Mouse (Mus musculus): ENCODE results near the gene Dpp9. TPM values are rescaled to one million over a fixed set of nuclear protein-coding genes. Genes with fewer than 3 reads are reported as not detected.

Gene Dpp9
- polyA plus RNA-seq, 1 experiment from 2014 or later: 32.5 TPM

GRCm38 (mm10) chr17:56256239-56256881, 37.7 kb upstream of the Dpp9 start, which contains the start of gene Fem1a:
TSS of gene Fem1a (plus strand) at chr17:56256810.
- Histone ChIP-seq H3K36me3 (ENCODE audit: poor library complexity, severe bottlenecking) (peaks cover 38% of the 10 kb centered on the region), H3K4me3 (peak within 1 kb of the TSS; percentile 72), H3K4me1 (peaks cover 50% of the 10 kb centered on the region), H3K27me3 (no peaks in the 10 kb centered on the region), H3K4me2 (peak within 1 kb of the TSS; percentile 99), H3K9ac (peak within 1 kb of the TSS; percentile 76), H3K9me3 (replicated peaks) (no peaks in the 10 kb centered on the region), H3K27ac (peak within 1 kb of the TSS; percentile 91)
- under 1% methylated on average over 28 of the region's 28 CpGs for WGBS
- ATAC-seq: peak; percentile 94

GRCm38 (mm10) chr17:56255863-56256238, 37.1 kb upstream of the Dpp9 start:
- WGBS: under 1% methylated on average over 32 of the region's 32 CpGs

GRCm38 (mm10) chr17:56255429-56255828, 36.7 kb upstream of the Dpp9 start:
- Histone ChIP-seq H3K4me3 (peak overlapping the region; percentile 72), H3K4me1 (peaks cover 50% of the 10 kb centered on the region), H3K9ac (peak overlapping the region; percentile 31), H3K36me3 (ENCODE audit: poor library complexity, severe bottlenecking) (peaks cover 29% of the 10 kb centered on the region), H3K27me3 (no peaks in the 10 kb centered on the region), H3K27ac (peak overlapping the region; percentile 46), H3K4me2 (peak overlapping the region; percentile 77), H3K9me3 (replicated peaks) (no peaks in the 10 kb centered on the region)
- WGBS: 25% methylated on average over 9 of the region's 9 CpGs
- 0 out of 2 replicates have a peak, but pooled peaks have one; percentile 1 for ATAC-seq

More at GRCm38 (mm10) chr17:56255863-56256238, 37.1 kb upstream of the Dpp9 start:
- Histone ChIP-seq H3K9ac (peak overlapping the region; percentile 52), H3K4me1 (peaks cover 49% of the 10 kb centered on the region), H3K4me3 (peak overlapping the region; percentile 72), H3K36me3 (ENCODE audit: poor library complexity, severe bottlenecking) (peaks cover 33% of the 10 kb centered on the region), H3K27me3 (no peaks in the 10 kb centered on the region), H3K27ac (peak overlapping the region; percentile 91), H3K9me3 (replicated peaks) (no peaks in the 10 kb centered on the region), H3K4me2 (peak overlapping the region; percentile 77)
- peak; percentile 94 for ATAC-seq

GRCm38 (mm10) chr17:56254695-56255094, 36.0 kb upstream of the Dpp9 start:
- Histone ChIP-seq H3K9ac (no peak overlapping the region), H3K36me3 (ENCODE audit: poor library complexity, severe bottlenecking) (peaks cover 22% of the 10 kb centered on the region), H3K4me2 (no peak overlapping the region), H3K27me3 (no peaks in the 10 kb centered on the region), H3K9me3 (replicated peaks) (no peaks in the 10 kb centered on the region), H3K27ac (no peak overlapping the region), H3K4me3 (no peak overlapping the region), H3K4me1 (peaks cover 43% of the 10 kb centered on the region)
- 77% methylated on average over 4 of the region's 4 CpGs for WGBS
- ATAC-seq: no peak

- ATAC-seq: peak; percentile 41
- Histone ChIP-seq H3K9ac (no peak overlapping the region), H3K36me3 (ENCODE audit: poor library complexity, severe bottlenecking) (no peaks in the 10 kb centered on the region), H3K4me2 (peak overlapping the region; percentile 45), H3K4me1 (peaks cover 17% of the 10 kb centered on the region), H3K27ac (peak overlapping the region; percentile 78), H3K27me3 (0 out of 2 replicates have a peak, but pooled peaks cover 5% of the 10 kb centered on the region), H3K9me3 (replicated peaks) (no peaks in the 10 kb centered on the region), H3K4me3 (no peak overlapping the region)
- whole genome bisulfite sequencing: 14% methylated on average over 6 of the region's 6 CpGs
These were observed 32.6 kb upstream of the Dpp9 start for GRCm38 (mm10) chr17:56251136-56251829.

GRCm38 (mm10) chr17:56245608-56246007, 26.9 kb upstream of the Dpp9 start:
- no peak for ATAC-seq

GRCm38 (mm10) chr17:56241541-56242401, 23.1 kb upstream of the Dpp9 start:
- Histone ChIP-seq H3K27ac (no peak overlapping the region), H3K36me3 (ENCODE audit: poor library complexity, severe bottlenecking) (no peaks in the 10 kb centered on the region), H3K4me2 (peak overlapping the region; percentile 57), H3K4me1 (0 out of 2 replicates have a peak, but pooled peaks cover 4% of the 10 kb centered on the region), H3K9me3 (replicated peaks) (no peaks in the 10 kb centered on the region), H3K4me3 (peak overlapping the region; percentile 45), H3K27me3 (peaks cover 24% of the 10 kb centered on the region), H3K9ac (peak overlapping the region; percentile 58)
- WGBS: under 1% methylated on average over 33 of the region's 33 CpGs
- ATAC-seq: peak; percentile 80

More at GRCm38 (mm10) chr17:56245608-56246007, 26.9 kb upstream of the Dpp9 start:
- whole genome bisulfite sequencing: 49% methylated on average over 7 of the region's 7 CpGs
- Histone ChIP-seq H3K36me3 (ENCODE audit: poor library complexity, severe bottlenecking) (no peaks in the 10 kb centered on the region), H3K4me2 (no peak overlapping the region), H3K9ac (no peak overlapping the region), H3K4me1 (peaks cover 3% of the 10 kb centered on the region; the same call in 1 of the 2 replicates), H3K4me3 (no peak overlapping the region), H3K9me3 (replicated peaks) (no peaks in the 10 kb centered on the region), H3K27me3 (peaks cover 26% of the 10 kb centered on the region), H3K27ac (no peak overlapping the region)

GRCm38 (mm10) chr17:56233818-56234469, 15.2 kb upstream of the Dpp9 start:
- ATAC-seq: peak; percentile 94
- WGBS: 4% methylated on average over 14 of the region's 14 CpGs
- peak overlapping the region; percentile 48 for H3K4me2 ChIP-seq
- H3K9ac ChIP-seq: peak overlapping the region; percentile 30; the same call in 1 of the 2 replicates
- H3K4me1 ChIP-seq: peaks cover 15% of the 10 kb centered on the region
- H3K36me3 ChIP-seq (ENCODE audit: poor library complexity, severe bottlenecking): no peaks in the 10 kb centered on the region
- no peaks in the 10 kb centered on the region for H3K27me3 ChIP-seq
- no peaks in the 10 kb centered on the region for H3K9me3 ChIP-seq (replicated peaks)
- H3K27ac ChIP-seq: peak overlapping the region; percentile 74
- H3K4me3 ChIP-seq: peak overlapping the region; percentile 12

GRCm38 (mm10) chr17:56233389-56233788, 14.7 kb upstream of the Dpp9 start:
- no peak; the same call in 1 of the 2 replicates for ATAC-seq
- H3K4me3 ChIP-seq: 0 out of 2 replicates have a peak overlapping the region, but pooled peaks have one; percentile 12
- H3K4me2 ChIP-seq: peak overlapping the region; percentile 48
- peak overlapping the region; percentile 24; the same call in 1 of the 2 replicates for H3K9ac ChIP-seq
- peak overlapping the region; percentile 32; the same call in 1 of the 2 replicates for H3K27ac ChIP-seq
- H3K27me3 ChIP-seq: no peaks in the 10 kb centered on the region
- H3K9me3 ChIP-seq (replicated peaks): no peaks in the 10 kb centered on the region
- H3K4me1 ChIP-seq: peaks cover 15% of the 10 kb centered on the region
- WGBS: 60% methylated on average over 8 of the region's 8 CpGs
- no peaks in the 10 kb centered on the region for H3K36me3 ChIP-seq (ENCODE audit: poor library complexity, severe bottlenecking)

- ATAC-seq: no peak
- Histone ChIP-seq H3K27ac (no peak overlapping the region), H3K27me3 (no peaks in the 10 kb centered on the region), H3K4me1 (peaks cover 11% of the 10 kb centered on the region), H3K9ac (no peak overlapping the region), H3K4me2 (no peak overlapping the region), H3K36me3 (ENCODE audit: poor library complexity, severe bottlenecking) (no peaks in the 10 kb centered on the region), H3K9me3 (replicated peaks) (no peaks in the 10 kb centered on the region), H3K4me3 (no peak overlapping the region)
- WGBS: 59% methylated on average over 10 of the region's 10 CpGs
These were observed 11.2 kb upstream of the Dpp9 start for GRCm38 (mm10) chr17:56229943-56230342.

GRCm38 (mm10) chr17:56226566-56226965, 7.9 kb upstream of the Dpp9 start:
- Histone ChIP-seq H3K36me3 (ENCODE audit: poor library complexity, severe bottlenecking) (no peaks in the 10 kb centered on the region), H3K4me3 (no peak overlapping the region), H3K9me3 (replicated peaks) (no peaks in the 10 kb centered on the region), H3K27ac (no peak overlapping the region), H3K27me3 (no peaks in the 10 kb centered on the region), H3K9ac (no peak overlapping the region), H3K4me1 (no peaks in the 10 kb centered on the region), H3K4me2 (no peak overlapping the region)
- no peak for ATAC-seq
- 71% methylated on average over 3 of the region's 3 CpGs for WGBS
